Mouse (Mus musculus) left cerebral cortex, postnatal 14 days (tissue): ENCODE measurements around the gene Zfp710. TPM values are rescaled to one million over a fixed set of nuclear protein-coding genes. Genes with fewer than 3 reads are reported as not detected.

Experiments
- DNase-seq, 2 experiments: peaks; one replicate each; pipeline ENCODE4 v3.0.0; 2021 to 2022; ENCODE audit warnings: low spot score in 2 of 2, mixed read lengths in 1 of 2
- intact Hi-C: fragments of 180-260 bp; cut with DNase I; formaldehyde crosslinking; loops from one replicate; pipeline ENCODE4 v1.15.1; 2025
- total RNA-seq, 2 experiments: library from RNA; stranded (reverse); gene quantifications; 2 replicates each; pipeline ENCODE4 v1.2.3; 2021

The Zfp710 gene
- total RNA-seq, 2 experiments from 2014 or later = 15.7 to 16.0 TPM

DNA sequence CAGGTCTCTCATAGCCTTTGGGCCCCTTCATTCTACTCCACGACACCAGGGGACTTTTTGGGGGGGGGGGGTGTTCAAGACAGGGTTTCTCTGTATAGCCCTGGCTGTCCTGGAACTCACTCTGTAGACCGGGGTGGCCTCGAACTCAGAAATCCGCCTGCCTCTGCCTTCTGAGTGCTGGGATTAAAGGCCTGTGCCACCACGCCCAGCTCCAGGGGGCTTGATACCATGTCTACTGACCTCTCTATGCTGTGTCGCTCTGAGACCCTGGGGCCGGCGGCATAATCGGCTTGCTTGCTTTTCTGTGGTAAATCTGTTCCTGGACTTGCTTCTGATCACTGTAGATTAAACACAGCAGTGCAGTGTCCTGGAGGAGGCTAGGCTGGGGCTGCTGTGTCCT, 46.6 kb downstream of the Zfp710 start:
- DNase-seq = no peak
- intact Hi-C loops = no loop called here

DNA sequence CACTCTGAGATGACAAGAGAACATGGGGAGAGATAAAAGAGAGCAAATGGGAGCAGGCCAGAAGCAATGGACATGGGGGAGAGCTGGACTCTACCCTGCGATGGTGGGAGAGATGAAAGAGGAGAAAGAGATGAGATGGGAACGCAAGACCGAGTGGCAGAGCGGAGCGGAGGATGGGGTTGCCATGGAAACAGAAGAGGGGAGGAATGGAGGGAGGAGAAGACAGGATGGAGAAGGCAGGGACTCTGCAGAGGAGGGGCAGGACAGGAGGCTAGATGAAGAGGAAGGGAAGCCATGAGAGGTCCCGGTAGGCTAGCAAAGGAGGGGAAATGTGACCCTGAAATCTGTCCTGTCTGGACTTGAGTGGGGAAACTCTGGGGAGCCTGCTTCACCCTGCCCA, 47.7 kb downstream of the Zfp710 start:
- DNase-seq = peak; percentile 64 to 71
- intact Hi-C loops = no loop called here

DNA sequence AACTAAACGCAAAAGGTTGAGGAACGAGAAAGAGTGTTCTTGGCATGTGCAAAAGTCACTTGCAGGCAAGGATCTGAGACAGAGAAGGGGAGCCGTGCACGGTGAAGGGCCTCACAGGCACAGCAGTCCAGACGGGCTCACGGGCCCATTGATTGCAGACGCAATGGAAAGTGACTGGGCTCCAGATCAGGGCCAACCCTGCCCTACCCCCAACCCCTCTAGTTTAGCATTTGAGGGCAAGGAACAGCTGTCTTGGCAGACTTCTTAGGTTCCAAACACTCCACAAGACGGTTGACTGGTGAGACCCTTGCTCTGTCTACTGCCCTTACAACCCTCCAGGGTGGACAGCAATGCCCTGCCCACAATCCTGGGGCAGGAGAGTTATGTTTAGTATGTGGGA, 48.9 kb downstream of the Zfp710 start:
- intact Hi-C loops = no loop called here
- DNase-seq = no peak

DNA sequence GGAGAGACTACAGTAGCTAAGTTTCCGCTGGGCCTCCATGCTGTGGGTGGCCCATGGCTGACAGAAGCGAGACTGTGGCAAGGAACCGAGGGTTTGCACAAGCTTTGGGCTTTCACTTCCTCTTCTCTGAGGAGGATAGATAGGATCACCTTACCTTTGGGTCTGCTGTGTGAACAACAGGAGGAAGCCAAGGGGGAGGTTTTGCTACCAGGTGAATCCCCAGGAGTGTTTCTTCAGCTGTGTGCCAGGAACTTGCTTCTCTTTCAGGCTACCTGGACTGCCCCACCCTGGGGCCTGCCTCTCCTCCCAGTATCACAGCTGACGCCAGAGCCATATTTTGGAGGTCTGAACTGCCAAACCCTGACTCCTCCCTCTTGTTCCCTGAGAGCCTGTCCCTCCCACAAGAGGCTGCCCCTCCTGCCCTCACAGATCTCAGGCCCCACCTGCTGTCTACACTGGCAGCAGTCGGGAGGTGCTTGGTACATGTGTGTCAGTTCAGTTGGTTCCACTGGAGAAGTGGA, 50.4 kb downstream of the Zfp710 start:
- no peak for DNase-seq
- intact Hi-C loops = loop anchor here (5.0 kb wide), 1 partner anchor 48 kb away; no protein-coding TSS in a partner anchor

DNA sequence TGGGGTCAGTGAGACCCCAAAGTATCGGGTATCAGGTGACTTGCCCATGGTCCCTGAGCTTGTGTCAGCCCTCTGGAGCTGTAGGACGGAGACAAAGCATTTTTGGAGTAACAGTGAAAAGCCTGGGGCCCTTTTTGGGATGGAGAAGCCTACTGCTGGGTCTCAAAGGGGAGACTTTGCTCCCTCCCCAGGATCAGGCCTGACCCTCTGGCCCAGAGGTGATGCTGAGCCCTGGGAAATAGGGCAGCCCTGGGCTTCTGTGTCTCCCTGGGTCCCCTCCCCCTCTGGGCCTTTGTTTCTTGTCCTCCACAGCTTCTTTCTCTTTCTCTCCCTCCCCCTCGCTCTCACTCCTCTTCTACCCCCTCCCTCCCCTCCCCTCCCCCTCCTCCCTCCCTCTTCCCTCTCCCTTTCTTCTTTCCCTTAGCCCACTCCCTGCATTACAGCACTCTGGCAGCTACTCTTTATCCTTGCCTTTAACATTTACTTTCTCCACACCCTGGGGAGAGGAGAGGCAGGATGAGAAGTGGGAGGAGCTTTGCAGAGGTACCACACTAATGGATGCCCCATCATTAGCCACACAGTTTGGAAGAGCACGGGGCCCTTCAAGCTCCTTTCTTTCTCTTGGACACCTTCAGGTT, 51.5 kb downstream of the Zfp710 start:
- no peak for DNase-seq
- intact Hi-C loops = loop anchor here (5.0 kb wide), 1 partner anchor 49 kb away; no protein-coding TSS in a partner anchor

DNA sequence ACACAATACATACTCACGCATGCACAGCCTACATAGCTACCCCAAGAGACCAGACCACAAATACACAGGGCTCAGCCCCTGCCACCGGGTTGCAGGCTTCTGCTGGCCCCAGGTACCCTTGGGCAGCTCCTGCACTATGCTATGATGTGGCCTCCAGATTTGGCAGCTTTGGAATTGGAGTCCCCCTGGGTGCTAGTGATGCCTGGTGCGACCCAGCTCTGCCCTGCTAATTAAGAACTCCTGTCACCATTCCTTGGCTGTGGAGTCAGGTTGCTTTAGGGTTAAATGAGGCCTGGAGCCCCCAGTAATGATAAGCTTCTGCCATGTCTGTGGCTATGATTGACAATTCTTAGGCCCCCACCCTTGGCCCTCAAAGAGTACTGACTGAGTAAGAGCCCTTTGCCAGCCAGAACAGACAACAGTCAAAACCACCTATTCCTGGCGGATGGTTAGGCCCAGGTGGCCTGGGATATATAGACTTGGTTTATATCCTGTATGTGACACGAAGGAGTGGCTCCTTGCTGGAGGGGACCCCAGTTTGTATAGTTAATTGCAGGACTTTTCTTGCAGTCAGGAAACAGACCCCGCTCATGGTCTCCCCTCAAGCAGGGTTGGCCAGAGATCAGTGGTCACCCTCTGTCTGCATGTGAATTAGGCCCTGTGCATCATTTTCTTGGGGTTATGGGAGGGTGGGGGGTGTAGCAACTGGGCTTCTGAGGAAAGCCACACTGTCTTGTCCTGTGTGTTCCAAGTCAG, 52.5 kb downstream of the Zfp710 start:
- intact Hi-C loops = loop anchor here (5.0 kb wide), 1 partner anchor 50 kb away; no protein-coding TSS in a partner anchor
- DNase-seq = no peak

DNA sequence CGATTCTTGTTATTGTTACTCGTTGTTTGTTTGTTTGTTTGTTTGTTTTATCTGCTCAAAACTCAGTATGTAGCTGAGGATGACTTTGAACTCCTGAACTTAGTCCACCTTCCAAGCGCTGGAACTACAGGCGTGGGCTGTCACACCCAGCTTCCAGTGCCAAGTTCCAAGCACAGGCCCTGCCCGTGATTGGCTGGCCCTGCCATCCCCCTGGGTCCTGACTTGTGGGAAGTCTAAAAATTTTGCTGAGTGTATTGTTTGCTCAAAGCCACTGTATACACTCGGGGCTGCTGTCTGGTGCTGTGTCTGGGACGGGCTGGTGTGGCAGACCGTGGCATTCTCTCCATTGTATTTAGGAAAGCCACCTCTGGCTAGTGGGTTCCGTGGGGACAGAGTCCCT, 53.2 kb downstream of the Zfp710 start:
- intact Hi-C loops = loop anchor here (5.0 kb wide), 1 partner anchor 50 kb away; no protein-coding TSS in a partner anchor
- DNase-seq = no peak

DNA sequence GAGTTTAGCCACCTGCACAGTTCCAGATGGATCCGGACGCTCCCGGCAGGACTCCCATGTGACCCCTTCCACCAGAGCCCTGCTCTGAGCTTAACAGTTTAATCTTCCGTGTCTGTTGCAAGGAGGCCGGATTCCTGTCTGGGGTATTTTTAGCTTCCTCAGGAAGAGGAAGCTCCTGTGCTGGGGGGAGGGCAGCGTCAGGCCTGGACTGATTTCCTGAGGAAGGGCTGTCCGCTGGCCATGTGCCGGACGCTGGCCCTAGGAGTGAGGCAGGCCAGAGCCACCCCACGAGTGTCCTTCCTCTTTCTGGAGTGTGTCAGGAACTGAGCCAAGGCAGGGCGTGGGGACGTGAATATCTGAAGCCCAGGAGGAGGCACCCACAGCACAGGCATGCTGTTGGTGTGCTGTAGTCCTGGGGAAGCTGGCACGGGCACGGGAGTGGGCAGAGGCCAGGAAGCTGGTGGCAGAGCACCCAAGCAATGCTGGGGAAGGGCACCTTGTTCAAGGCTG, 54.2 kb downstream of the Zfp710 start:
- peak; percentile 69 to 79 for DNase-seq
- intact Hi-C loops = loop anchor here (5.0 kb wide), 1 partner anchor 52 kb away; no protein-coding TSS in a partner anchor

DNA sequence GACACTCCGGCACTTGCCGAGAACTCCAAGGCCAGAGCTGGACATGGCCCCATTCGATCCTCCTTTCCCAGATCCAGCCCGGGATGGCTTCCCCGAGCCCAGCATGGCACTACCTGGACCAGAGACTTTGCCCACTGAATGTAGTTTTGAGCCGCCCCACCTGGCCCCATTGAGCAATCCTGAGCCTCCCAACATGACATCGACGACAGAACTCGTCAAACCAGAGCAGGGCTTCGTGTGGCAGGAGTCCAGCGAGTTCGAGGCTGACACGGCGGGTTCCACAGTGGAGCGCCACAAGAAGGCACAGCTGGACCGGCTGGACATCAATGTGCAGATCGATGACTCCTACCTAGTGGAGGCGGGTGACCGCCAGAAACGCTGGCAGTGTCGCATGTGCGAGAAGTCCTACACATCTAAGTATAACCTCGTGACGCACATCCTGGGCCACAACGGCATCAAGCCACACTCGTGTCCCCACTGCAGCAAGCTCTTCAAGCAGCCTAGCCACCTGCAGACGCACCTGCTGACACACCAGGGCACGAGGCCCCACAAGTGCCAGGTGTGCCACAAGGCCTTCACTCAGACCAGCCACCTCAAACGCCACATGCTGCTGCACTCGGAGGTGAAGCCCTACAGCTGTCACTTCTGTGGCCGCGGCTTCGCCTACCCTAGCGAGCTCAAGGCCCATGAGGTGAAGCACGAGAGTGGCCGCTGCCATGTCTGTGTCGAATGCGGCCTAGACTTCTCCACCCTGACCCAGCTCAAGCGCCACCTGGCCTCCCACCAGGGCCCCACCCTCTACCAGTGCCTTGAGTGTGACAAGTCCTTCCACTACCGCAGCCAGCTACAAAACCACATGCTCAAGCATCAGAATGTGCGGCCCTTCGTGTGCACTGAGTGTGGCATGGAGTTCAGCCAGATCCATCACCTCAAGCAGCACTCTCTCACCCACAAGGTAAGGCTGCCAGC, 57.3 kb downstream of the Zfp710 start:
- no peak for DNase-seq
- intact Hi-C loops = no loop called here

DNA sequence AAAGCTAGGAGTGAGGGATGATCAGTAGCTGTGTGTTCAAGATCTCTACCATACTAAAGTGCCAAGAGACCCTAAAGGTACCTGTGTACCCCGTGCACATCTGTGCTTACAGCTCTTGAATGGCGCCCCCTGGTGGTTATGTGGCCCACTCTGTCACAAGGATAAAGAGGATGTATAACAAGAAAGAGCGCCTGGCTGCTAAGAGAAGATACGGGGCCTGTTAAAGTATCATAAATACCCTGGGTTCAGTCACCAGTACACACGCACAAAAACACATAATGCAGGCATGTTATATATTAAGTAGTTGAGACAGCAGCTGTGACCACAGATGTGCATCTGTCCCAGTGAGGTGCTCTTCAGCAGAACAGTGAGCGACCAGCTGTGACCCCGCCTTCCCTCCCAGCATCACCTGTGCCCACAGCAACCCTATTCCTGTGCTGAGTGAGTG, 59.9 kb downstream of the Zfp710 start:
- DNase-seq = peak in 1 of 2 experiments; percentile 55
- intact Hi-C loops = no loop called here

DNA sequence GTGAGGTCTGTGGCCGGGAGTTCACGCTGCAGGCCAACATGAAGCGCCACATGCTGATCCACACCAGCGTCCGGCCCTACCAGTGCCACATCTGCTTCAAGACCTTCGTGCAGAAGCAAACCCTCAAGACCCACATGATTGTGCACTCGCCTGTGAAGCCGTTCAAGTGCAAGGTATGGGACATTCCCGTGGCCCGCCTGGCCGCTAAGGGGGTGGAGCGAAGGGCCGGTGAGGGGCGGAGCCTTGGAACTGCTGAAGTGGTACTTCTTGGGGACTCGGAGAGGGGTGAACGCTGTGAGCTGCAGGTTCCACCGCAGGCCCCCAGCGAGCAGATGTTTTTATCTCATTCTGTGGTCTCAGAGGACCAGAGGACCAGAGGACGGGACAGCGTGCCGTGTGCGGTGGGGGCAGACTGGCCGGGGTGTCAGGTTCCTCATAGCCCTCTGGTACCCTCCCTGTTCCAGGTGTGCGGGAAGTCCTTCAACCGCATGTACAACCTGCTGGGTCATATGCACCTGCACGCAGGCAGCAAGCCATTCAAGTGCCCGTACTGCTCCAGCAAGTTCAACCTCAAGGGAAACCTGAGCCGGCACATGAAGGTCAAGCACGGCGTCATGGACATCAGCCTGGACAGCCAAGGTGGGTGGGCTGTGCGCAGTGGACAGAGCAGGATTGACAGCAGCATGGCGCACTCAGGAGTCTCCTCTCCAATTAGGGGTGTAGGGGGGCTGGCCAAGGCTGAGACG, 61.5 kb downstream of the Zfp710 start:
- no peak for DNase-seq
- intact Hi-C loops = no loop called here

DNA sequence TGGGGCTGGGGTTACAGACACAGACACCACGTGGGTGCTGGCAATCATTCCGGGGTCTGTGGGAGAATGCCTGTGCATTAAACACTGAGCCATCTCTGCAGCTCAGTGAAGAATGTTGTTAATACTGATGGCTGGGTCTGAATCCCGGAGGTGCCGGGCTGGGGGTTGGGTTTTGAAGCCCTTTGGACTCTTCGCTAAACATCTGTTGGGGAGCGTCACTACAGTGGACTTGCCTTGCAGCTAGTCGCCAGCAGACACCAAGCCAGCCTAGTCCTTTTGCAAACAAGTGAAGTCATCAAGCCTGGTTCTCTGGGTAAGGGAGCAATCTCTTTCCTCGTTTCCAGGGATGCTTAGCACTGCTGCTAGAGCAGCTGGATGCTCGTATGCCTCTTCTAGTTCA, 63.6 kb downstream of the Zfp710 start:
- intact Hi-C loops = no loop called here
- DNase-seq = no peak

DNA sequence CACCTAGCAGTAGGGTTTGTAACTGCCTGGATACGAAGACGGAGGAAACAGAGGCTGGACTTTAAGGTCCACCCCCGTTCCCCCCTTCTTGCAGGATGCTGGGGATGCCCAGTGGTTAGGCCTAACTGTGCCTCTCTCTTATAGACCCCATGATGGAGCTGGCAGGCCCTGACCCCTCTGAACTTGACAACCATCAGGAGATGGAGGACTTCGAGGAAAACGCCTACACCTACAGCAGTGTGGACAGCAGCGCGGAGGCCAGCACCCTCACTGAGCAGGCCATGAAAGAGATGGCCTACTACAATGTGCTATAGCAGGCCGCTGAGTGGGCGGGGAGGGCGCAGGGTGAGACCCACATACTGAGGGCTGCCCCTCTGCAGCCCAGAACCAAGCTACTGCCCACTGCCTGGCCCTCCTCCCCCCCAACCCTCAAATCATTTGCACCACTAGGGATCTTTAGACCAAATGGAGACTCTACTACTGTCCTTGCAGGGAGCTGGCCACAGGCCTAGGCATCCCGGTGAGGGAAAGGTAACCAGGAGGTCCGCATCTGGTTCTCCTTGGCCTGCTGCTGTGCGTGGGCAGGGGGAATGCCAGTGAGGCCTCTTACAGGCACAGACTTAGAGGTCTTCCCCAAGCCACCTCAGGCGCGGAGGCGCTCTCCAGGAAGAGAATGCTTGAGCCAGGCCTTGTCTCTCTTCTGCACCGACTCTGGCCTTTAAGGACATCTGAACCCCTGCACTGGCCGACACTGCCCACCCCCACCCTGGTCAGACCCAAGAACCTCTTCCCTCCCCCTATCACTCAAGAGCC, 65.8 kb downstream of the Zfp710 start:
- no peak for DNase-seq
- intact Hi-C loops = no loop called here

DNA sequence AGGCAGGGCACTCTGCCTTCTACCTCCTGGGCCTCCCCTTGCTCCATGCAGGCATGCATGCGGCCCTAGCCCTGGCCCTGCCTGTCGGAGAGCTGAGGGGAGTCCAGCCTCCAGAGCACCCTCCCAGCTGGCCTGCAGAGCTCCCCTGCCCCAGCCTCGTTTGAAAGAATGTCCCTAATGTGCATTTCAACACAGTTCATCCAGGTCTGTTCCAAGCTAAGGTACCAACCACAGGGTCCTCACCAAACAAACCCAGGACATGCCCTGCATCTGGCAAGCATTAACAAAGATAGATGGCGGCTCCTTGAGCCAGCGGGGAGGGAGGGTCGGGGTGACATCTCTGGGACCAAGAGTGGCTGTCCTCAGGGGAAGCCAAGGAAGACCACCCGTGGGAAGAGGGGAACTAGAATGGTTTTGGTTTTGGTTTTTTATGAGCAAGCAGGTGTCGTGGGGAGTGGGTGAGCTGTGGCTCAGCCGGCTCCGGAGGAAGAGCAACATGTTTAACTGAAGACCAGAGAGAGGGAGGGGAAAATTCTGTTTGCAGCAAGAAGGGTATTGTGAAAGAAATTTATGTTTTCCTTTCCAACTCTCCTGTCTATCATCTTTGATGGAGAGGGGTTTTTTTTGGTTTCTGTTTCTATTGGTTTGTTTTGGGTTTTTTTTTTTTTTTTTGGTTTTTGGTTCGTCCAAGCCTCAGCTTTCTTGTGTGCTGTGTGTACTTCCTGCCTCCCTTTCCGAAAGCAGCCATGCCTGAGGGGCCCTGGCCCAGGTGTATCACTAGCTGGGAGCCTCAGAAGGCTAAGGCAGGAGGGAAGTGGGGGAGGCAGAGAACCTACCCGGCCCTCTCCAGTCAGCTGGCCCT, 66.6 kb downstream of the Zfp710 start:
- intact Hi-C loops = no loop called here
- no peak for DNase-seq

DNA sequence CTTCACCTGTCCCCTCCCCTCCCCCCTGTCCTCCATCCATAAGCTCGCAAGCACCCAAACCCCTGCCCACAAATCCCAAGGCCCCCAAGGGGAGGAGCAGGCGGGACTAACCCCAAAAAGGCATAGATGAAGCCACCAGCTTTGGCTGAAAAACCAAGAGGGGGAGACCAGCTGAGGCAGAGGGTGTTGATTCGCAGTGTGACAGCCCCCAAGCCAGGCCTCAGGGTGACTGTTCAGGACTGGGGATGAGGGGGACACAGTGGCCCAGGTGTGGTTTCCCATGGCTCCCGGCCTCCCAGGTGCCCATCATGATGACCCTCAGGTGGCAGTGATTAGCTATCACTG, 67.2 kb downstream of the Zfp710 start:
- no peak for DNase-seq
- intact Hi-C loops = no loop called here

DNA sequence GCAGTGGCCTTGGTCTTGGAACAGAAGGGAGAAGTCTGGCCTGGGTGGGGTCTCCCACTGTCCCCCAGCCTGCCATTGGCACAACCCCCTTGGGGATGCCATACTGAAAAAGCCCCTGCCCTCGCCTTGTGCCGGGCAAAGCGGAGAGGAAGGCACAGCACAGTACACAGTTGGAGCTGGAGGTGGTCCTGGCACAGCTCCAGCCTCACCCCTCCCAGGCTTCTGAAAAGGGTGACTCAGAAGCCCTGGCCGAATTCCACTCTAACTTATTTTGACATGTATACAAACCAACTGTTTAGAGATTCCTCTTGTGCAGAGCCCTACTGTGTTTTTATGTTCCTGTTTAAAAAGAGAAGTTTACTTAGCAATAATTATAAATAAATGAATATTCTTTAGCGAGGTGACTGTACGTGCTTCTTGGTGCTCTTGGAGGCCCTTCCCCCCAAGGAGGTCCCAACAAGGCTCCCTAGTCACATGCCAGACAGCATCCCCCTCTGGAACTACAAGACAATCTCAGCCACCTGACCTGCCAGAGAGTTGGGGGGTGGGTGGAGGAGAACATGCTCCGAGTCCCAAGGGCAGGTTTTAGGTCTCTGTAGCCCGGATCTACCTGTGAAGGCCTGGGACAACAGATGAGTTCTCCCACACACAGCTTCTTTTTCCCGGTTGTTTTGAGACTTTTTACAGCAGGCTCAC, 67.9 kb downstream of the Zfp710 start:
- peak; percentile 63 to 71 for DNase-seq
- intact Hi-C loops = no loop called here
